Mouse (Mus musculus) ES-E14 (cell line): ENCODE results near the gene Lrrc75a. TPM values are rescaled to one million over a fixed set of nuclear protein-coding genes. Genes with fewer than 3 reads are reported as not detected.

Experiments
- DNase-seq: peaks from one replicate; pipeline ENCODE4 v3.0.0-alpha.2; 2013; ENCODE audit warnings: low read depth, low spot score
- H3K27ac ChIP-seq: 2 replicates; pipeline ENCODE4 v1.5.1; 2012; ENCODE audit warnings: low read depth, mild to moderate bottlenecking, low read length, moderate library complexity, mixed read lengths; ENCODE audit not compliant: poor library complexity, insufficient read depth, severe bottlenecking
- H3K36me3 ChIP-seq: 2 replicates; pipeline ENCODE4 v1.6.1; 2012; ENCODE audit warnings: mild to moderate bottlenecking, low read length, moderate library complexity, mixed read lengths; ENCODE audit not compliant: control insufficient read depth, poor library complexity, insufficient read depth, severe bottlenecking
- H3K4me1 ChIP-seq, 2 experiments: fragments of 150-350 bp in 1 of 2; sonication (generic) in 1 of 2; 2 replicates each; pipeline ENCODE4 v1.6.1; 2012; ENCODE audit warnings: low read length in 2 of 2, mild to moderate bottlenecking in 1 of 2, mixed read lengths in 1 of 2; ENCODE audit not compliant: control insufficient read depth in 2 of 2, insufficient read depth in 2 of 2, poor library complexity in 1 of 2
- H3K4me3 ChIP-seq, 2 experiments: fragments of 150-350 bp in 1 of 2; sonication (generic) in 1 of 2; 2 replicates each; pipeline ENCODE4 v1.5.1; 2012; ENCODE audit warnings: low read length in 2 of 2, low read depth in 1 of 2, mild to moderate bottlenecking in 1 of 2, mixed read lengths in 1 of 2; ENCODE audit not compliant: insufficient read depth in 1 of 2, poor library complexity in 1 of 2, severe bottlenecking in 1 of 2
- H3K9ac ChIP-seq: 2 replicates; pipeline ENCODE4 v1.6.1; 2012; ENCODE audit warnings: low read depth, mild to moderate bottlenecking, low read length, mixed read lengths; ENCODE audit not compliant: poor library complexity, insufficient read depth, severe bottlenecking
- H3K9me3 ChIP-seq: fragments of 150-350 bp; sonication (generic); 2 replicates; pipeline ENCODE4 v1.6.1; 2012; ENCODE audit warnings: low read depth, mild to moderate bottlenecking, low read length; ENCODE audit not compliant: control insufficient read depth, insufficient read depth
- CHD2 ChIP-seq: IDR thresholded peaks from 2 replicates; pipeline ENCODE4 v1.6.1; 2014; ENCODE audit warnings: mild to moderate bottlenecking, low read depth, low read length, inconsistent platforms
- HCFC1 ChIP-seq: IDR thresholded peaks from 2 replicates; pipeline ENCODE4 v1.6.1; 2012; ENCODE audit warnings: low read length, inconsistent platforms, borderline replicate concordance; ENCODE audit not compliant: insufficient read depth
- MAFK ChIP-seq: IDR thresholded peaks from 2 replicates; pipeline ENCODE4 v1.6.1; 2014; ENCODE audit warnings: mild to moderate bottlenecking, low read depth, low read length, inconsistent platforms; ENCODE audit not compliant: insufficient read depth
- ZC3H11A ChIP-seq: IDR thresholded peaks from 2 replicates; pipeline ENCODE4 v1.6.1; 2012; ENCODE audit warnings: low read depth, mild to moderate bottlenecking, inconsistent platforms, low read length, borderline replicate concordance
- ZNF384 ChIP-seq: IDR thresholded peaks from 2 replicates; pipeline ENCODE4 v1.6.1; 2012; ENCODE audit warnings: low read depth, low read length, inconsistent platforms
- in situ Hi-C, 2 experiments: fragments of 600-800 bp; cut with MboI; formaldehyde crosslinking; loops; one replicate each; pipeline ENCODE4 v1.15.1; 2025; ENCODE audit warnings: low sequenced_read_pairs in 2 of 2, inconsistent platforms in 1 of 2; ENCODE audit not compliant: unreplicated experiment in 2 of 2
- total RNA-seq: library from RNA; depleted of rRNA; stranded (reverse); fragments of 300-350 nt; gene quantifications from 2 replicates; pipeline ENCODE4 v1.2.3, GENCODE M21; 2012; rRNA removed

The Lrrc75a gene
- 9.9 and 11.6 TPM in 2 replicates for total RNA-seq

DNA sequence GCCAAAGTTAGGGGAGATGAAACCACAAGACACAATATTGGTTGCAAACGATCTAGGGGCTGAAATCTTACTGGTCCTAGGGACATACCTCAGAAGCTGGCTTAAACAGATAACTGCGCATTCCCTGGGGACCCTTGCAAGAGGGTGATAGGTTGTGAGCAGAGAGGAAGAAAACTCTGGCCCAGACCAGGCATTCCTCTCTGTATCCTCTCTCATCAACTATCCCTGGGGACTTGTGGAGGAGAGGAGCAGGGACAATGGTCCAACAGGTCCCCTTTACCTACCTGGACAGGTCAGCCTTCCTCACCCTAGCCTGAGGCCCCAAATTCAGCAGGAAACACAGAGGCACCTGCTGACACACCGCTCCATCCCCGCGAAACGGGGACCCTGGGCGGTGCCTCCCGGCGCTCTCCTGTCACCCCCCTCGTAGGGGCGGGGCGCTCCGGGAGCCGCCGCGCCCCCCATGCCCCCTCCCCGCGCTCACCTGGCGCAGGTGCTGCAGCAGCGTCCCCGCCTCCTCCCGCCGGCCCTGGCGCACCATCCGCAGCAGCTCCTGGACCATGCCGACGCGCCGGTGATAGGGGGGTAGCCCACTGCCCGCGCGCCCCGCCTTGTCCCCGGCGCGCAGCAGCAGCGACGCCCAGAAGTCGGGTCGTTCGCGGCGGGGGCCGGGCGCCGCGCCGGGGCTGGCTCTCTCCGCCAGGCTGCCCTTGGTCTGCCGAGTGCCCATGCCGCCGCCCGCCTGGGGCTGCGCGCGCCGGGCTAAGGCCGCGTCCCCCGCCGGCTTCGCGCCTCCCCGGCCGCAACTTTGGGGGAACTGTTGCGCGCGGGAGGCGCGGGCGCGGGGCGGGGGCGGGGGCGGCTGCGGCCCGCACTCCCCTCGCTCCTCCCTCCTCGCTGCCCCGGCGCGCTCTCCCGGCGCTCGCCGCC is at the start of gene Lrrc75a:
Lrrc75a (minus strand) TSS at position 863 of the 930 bp plus-strand sequence.
- Histone ChIP-seq H3K27ac (peak within 1 kb of the TSS; percentile 69), H3K36me3 (no peaks in the 10 kb centered on the region), H3K9ac (peak within 1 kb of the TSS; percentile 85), H3K4me1 (peaks cover 17 to 26% of the 10 kb centered on the region in 2 experiments), H3K9me3 (no peaks in the 10 kb centered on the region), H3K4me3 (peak within 1 kb of the TSS; percentile 86 to 94)
- no peak; the same call in 1 of the 2 replicates for TF ChIP-seq HCFC1
- no peak for TF ChIP-seq ZC3H11A
- no peak for TF ChIP-seq CHD2
- no peak for TF ChIP-seq MAFK
- no peak for TF ChIP-seq ZNF384
- no peak for DNase-seq
- in situ Hi-C loops, result no loop called here

- Histone ChIP-seq H3K4me3 (no peak overlapping the region), H3K9me3 (no peaks in the 10 kb centered on the region), H3K27ac (no peak overlapping the region), H3K9ac (no peak overlapping the region), H3K36me3 (no peaks in the 10 kb centered on the region), H3K4me1 (no peaks in the 10 kb centered on the region)
- no peak for DNase-seq
- TF ChIP-seq CHD2, result no peak
- TF ChIP-seq HCFC1, result no peak
- TF ChIP-seq ZNF384, result no peak
- no peak for TF ChIP-seq MAFK
- in situ Hi-C loops, result no loop called here
These were observed 46.8 kb upstream of the Lrrc75a start for GRCm38 (mm10) chr11:62695126-62695525.

GRCm38 (mm10) chr11:62693299-62694184 is 45.2 kb upstream of the Lrrc75a start:
- no peak overlapping the region for H3K4me3 ChIP-seq
- in situ Hi-C loops, result no loop called here
- no peak for TF ChIP-seq CHD2
- TF ChIP-seq MAFK, result no peak
- no peak for TF ChIP-seq HCFC1
- no peak for TF ChIP-seq ZC3H11A
- TF ChIP-seq ZNF384, result no peak
- H3K36me3 ChIP-seq, result no peaks in the 10 kb centered on the region
- no peaks in the 10 kb centered on the region for H3K9me3 ChIP-seq
- no peaks in the 10 kb centered on the region for H3K4me1 ChIP-seq
- no peak overlapping the region for H3K27ac ChIP-seq
- peak; percentile 59 for DNase-seq
- H3K9ac ChIP-seq, result no peak overlapping the region

GRCm38 (mm10) chr11:62691592-62691991 is 43.3 kb upstream of the Lrrc75a start:
- in situ Hi-C loops, result no loop called here
- Histone ChIP-seq H3K27ac (no peak overlapping the region), H3K4me1 (no peaks in the 10 kb centered on the region), H3K9ac (no peak overlapping the region), H3K4me3 (no peak overlapping the region), H3K9me3 (no peaks in the 10 kb centered on the region), H3K36me3 (no peaks in the 10 kb centered on the region)
- TF ChIP-seq HCFC1 (no peak), MAFK (no peak), ZC3H11A (no peak)
- DNase-seq, result no peak
